Mouse (Mus musculus) hindbrain, embryonic 13.5 days (tissue): ENCODE measurements around the gene Slfn5. TPM values are rescaled to one million over a fixed set of nuclear protein-coding genes. Genes with fewer than 3 reads are reported as not detected.
A peak's percentile ranks its signal among the peaks of the same experiment; 100 is the strongest.
"Not testable (repeated sequence)": the region's sequence is repeated elsewhere in the genome, so short reads cannot be mapped to it uniquely, and the experiment has no call there.

Experiments used
- ATAC-seq: fragments of 200-750 bp; cut with Nextera tagmentation; 2 replicates; pipeline ENCODE4 v1.8.0; 2017; ENCODE audit warnings: moderate TSS enrichment; ENCODE audit not compliant: low FRiP score
- H3K27ac ChIP-seq: fragments of 300-500 bp; sonication (generic); 2 replicates; pipeline ENCODE4 v1.5.1; 2015; ENCODE audit warnings: inconsistent platforms, mild to moderate bottlenecking, moderate library complexity
- H3K27me3 ChIP-seq: fragments of 300-500 bp; sonication (generic); 2 replicates; pipeline ENCODE4 v1.6.1; 2015; ENCODE audit warnings: mild to moderate bottlenecking, inconsistent platforms
- H3K36me3 ChIP-seq: fragments of 300-500 bp; sonication (generic); 2 replicates; pipeline ENCODE4 v1.6.1; 2015; ENCODE audit warnings: mild to moderate bottlenecking, inconsistent platforms
- H3K4me1 ChIP-seq: fragments of 300-500 bp; sonication (generic); replicated peaks from 2 replicates; pipeline ENCODE4 v1.6.1; 2015; ENCODE audit warnings: inconsistent platforms
- H3K4me2 ChIP-seq: fragments of 300-500 bp; sonication (generic); 2 replicates; pipeline ENCODE4 v1.6.1; 2015; ENCODE audit warnings: inconsistent platforms, mild to moderate bottlenecking, moderate library complexity
- H3K4me3 ChIP-seq: fragments of 300-500 bp; sonication (generic); 2 replicates; pipeline ENCODE4 v1.5.1; 2015; ENCODE audit warnings: mild to moderate bottlenecking, inconsistent platforms
- H3K9ac ChIP-seq: fragments of 300-500 bp; sonication (generic); 2 replicates; pipeline ENCODE4 v1.6.1; 2015; ENCODE audit warnings: mild to moderate bottlenecking, inconsistent platforms
- H3K9me3 ChIP-seq: fragments of 300-500 bp; sonication (generic); 2 replicates; pipeline ENCODE4 v1.6.1; 2016; ENCODE audit warnings: inconsistent platforms
- WGBS: fragments of 180-500 bp; shearing (Covaris S2); methylation state at CpG from one replicate; pipeline ENCODE4 v1.1.7; 2015; 5-methylcytosine and 5-hydroxymethylcytosine counted together
- polyA plus RNA-seq: library from polyadenylated mRNA; unstranded; fragments of >200 nt; fragmentation: Nextera tagmentation; extraction: Ambion mirVana; gene quantifications from 2 replicates; pipeline ENCODE4 v1.2.1, GENCODE M21; 2015

Gene Slfn5
- polyA plus RNA-seq, 1 experiment from 2014 or later = 1.00 TPM

DNA sequence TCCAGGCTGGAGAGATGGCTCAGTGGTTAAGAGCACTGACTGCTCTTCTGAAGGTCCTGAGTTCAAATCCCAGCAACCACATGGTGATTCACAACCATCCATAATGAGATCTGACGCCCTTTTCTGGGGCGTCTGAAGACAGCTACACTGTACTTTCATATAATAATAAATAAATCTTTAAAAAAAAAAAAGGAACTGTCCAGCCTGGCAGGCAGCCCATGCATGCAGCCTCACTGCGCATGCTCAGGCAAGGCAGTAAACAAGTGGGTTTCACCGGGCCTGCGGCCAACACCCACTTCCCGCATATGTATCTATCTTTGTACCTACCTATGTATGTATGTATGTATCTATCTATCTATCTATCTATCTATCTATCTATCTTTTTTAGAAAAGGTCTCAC, 27.2 kb upstream of the Slfn5 start:
- ATAC-seq, H3K4me2 ChIP-seq, H3K27ac ChIP-seq, H3K4me1 ChIP-seq, H3K36me3 ChIP-seq, H3K9ac ChIP-seq, H3K9me3 ChIP-seq, H3K4me3 ChIP-seq: not testable (repeated sequence)
- H3K27me3 ChIP-seq = peaks cover 70% of the 10 kb centered on the region
- 90% methylated on average over 6 of the region's 6 CpGs for WGBS

DNA sequence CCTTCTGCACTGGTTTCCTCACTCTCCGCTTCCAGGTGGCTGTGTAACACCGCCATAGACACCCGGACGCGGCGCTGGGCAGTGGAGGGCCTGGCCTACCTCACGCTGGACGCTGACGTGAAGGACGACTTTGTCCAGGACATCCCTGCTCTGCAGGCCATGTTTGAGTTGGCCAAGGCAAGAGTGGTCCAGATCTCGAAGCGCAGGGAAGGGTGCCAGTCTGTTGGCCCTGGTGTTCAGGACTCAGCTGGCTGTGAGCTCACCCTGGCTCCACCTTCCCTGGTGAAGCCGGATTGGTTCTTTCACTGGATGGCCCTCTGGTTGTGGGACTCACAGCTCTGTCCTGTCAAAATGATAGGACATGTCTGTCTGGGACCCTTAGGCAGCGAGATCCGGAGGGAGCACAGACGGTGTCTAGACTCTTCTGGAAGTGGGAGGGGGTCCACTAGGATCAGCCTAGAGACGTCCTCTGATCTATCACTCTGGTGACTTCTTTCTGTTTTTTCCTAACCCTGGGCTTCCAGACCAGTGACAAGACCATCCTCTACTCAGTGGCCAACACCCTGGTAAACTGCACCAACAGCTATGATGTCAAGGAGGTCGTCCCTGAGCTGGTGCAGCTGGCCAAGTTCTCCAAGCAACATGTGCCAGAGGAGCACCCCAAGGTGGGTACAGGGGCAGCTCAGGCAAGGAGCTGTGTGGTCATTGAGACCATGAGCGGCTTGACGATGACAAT, 22.1 kb upstream of the Slfn5 start:
- H3K9ac ChIP-seq = no peak overlapping the region
- H3K9me3 ChIP-seq = no peaks in the 10 kb centered on the region
- peaks cover 22% of the 10 kb centered on the region for H3K4me1 ChIP-seq
- no peak overlapping the region for H3K27ac ChIP-seq
- H3K36me3 ChIP-seq = no peaks in the 10 kb centered on the region
- peaks cover 69% of the 10 kb centered on the region for H3K27me3 ChIP-seq
- 27% methylated on average over 20 of the region's 20 CpGs for WGBS
- no peak overlapping the region for H3K4me2 ChIP-seq
- H3K4me3 ChIP-seq = no peak overlapping the region
- no peak for ATAC-seq

DNA sequence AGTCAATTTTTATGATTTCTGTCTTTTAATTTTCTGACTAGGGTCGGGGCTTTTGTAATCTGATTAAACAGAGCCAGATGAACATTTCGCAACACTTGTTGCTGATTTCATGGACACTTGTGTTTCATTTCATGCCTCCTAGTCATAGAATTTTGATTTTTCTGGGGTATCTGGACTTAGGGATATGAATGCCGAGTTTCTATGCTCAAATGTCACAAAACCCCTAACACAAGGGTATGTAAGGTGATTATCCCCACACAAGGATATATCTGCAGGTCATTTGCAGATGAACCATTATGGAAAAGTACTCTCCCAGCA, 21.6 kb upstream of the Slfn5 start:
- H3K4me3 ChIP-seq = no peak overlapping the region
- H3K9ac ChIP-seq = no peak overlapping the region
- H3K9me3 ChIP-seq = no peaks in the 10 kb centered on the region
- no peak for ATAC-seq
- no peak overlapping the region for H3K4me2 ChIP-seq
- H3K36me3 ChIP-seq = no peaks in the 10 kb centered on the region
- H3K4me1 ChIP-seq = peaks cover 22% of the 10 kb centered on the region
- 54% methylated on average over 3 of the region's 3 CpGs for WGBS
- H3K27me3 ChIP-seq = peaks cover 75% of the 10 kb centered on the region
- H3K27ac ChIP-seq = no peak overlapping the region

DNA sequence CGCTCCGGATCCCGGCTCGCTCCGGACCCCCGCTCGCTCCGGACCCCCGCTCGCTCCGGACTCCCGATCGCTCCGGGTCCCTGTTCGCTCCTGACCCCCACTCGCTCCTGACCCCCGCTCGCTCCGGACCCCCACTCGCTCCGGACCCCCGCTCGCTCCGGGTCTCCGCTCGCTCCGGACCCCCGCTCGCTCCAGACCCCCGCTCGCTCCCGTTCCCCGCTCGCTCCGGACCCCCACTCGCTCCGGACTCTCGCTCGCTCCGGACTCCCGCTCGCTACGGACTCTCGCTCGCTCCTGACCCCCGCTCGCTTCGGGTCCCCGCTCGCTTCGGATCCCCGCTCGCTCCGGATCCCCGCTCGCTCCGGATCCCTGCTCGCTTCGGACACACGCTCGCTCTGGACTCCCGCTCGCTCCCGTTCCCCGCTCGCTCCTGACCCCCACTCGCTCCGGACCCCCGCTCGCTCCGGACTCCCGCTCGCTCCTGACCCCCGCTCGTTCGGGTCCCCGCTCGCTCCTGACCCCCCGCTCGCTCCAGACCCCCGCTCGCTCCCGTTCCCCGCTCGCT, 20.7 kb upstream of the Slfn5 start:
- not testable (repeated sequence) for H3K9me3 ChIP-seq, H3K36me3 ChIP-seq, H3K27ac ChIP-seq, ATAC-seq
- Histone ChIP-seq H3K4me2 (peak overlapping the region; percentile 94), H3K4me1 (peaks cover 22% of the 10 kb centered on the region), H3K9ac (peak overlapping the region; percentile 62), H3K27me3 (peaks cover 75% of the 10 kb centered on the region), H3K4me3 (peak overlapping the region; percentile 50)
- WGBS = 1% methylated on average over 80 of the region's 85 CpGs

DNA sequence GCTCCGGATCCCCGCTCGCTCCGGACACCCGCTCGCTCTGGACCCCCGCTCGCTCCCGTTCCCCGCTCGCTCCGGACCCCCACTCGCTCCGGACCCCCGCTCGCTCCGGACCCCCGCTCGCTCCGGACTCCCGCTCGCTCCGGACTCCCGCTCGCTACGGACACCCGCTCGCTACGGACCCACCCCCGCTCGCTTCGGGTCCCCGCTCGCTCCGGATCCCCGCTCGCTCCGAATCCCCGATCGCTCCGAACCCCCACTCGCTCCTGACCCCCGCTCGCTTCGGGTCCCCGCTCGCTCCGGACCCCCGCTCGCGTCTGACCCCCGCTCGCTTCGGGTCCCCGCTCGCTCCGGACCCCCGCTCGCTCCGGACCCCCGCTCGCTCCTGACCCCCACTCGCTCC, 20.0 kb upstream of the Slfn5 start:
- not testable (repeated sequence) for H3K27ac ChIP-seq, ATAC-seq, H3K36me3 ChIP-seq, H3K9me3 ChIP-seq
- Histone ChIP-seq H3K4me3 (peak overlapping the region; percentile 50), H3K4me1 (peaks cover 22% of the 10 kb centered on the region), H3K4me2 (peak overlapping the region; percentile 94), H3K27me3 (peaks cover 75% of the 10 kb centered on the region), H3K9ac (peak overlapping the region; percentile 62)
- WGBS = 2% methylated on average over 59 of the region's 63 CpGs

DNA sequence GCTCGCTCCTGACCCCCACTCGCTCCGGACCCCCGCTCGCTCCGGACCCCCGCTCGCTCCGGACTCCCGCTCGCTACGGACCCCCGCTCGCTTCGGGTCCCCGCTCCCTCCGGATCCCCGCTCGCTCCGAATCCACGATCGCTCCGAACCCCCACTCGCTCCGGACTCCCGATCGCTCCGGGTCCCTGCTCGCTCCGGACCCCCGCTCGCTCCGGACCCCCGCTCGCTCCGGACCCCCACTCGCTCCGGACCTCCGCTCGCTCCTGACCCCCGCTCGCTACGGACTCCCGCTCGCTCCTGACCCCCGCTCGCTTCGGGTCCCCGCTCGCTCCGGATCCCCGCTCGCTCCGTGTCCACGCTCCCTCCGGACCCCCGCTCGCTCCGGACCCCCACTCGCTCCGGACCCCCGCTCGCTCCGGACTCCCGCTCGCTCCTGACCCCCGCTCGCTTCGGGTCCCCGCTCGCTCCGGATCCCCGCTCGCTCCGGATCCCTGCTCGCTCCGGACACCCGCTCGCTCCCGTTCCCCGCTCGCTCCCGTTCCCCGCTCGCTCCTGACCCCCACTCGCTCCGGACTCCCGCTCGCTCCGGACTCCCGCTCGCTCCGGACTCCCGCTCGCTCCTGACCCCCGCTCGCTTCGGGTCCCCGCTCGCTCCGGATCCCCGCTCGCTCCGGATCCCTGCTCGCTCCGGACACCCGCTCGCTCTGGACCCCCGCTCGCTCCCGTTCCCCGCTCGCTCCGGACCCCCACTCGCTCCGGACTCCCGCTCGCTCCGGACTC, 19.3 kb upstream of the Slfn5 start:
- peak overlapping the region; percentile 62 for H3K9ac ChIP-seq
- H3K9me3 ChIP-seq, H3K27ac ChIP-seq, H3K36me3 ChIP-seq, ATAC-seq: not testable (repeated sequence)
- H3K4me3 ChIP-seq = peak overlapping the region; percentile 50
- under 1% methylated on average over 89 of the region's 119 CpGs for WGBS
- peaks cover 75% of the 10 kb centered on the region for H3K27me3 ChIP-seq
- peaks cover 22% of the 10 kb centered on the region for H3K4me1 ChIP-seq
- peak overlapping the region; percentile 94 for H3K4me2 ChIP-seq

DNA sequence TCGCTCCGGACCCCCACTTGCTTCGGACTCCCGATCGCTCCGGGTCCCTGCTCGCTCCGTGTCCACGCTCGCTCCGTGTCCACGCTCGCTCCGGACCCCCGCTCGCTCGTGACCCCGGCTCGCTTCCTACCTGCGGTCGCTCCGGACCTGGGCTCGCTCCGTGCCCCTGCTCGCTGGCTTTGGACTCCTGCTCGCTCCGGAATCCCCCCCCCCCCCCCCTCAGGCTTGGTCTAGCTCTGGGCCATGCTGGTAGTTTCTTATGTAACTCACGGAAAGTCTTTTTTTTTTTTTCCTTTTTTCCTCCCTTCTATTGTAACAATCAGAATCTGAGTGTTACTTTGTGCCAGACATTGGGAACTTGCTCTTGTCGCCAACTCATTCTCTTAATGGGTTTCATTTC, 18.0 kb upstream of the Slfn5 start:
- Histone ChIP-seq H3K4me2 (peak overlapping the region; percentile 94), H3K27ac (no peak overlapping the region), H3K9ac (no peak overlapping the region; the same call in 1 of the 2 replicates), H3K9me3 (no peaks in the 10 kb centered on the region), H3K4me1 (peaks cover 22% of the 10 kb centered on the region), H3K4me3 (peak overlapping the region; percentile 50), H3K27me3 (peaks cover 77% of the 10 kb centered on the region), H3K36me3 (no peaks in the 10 kb centered on the region)
- no peak for ATAC-seq
- WGBS = under 1% methylated on average over 25 of the region's 29 CpGs

DNA sequence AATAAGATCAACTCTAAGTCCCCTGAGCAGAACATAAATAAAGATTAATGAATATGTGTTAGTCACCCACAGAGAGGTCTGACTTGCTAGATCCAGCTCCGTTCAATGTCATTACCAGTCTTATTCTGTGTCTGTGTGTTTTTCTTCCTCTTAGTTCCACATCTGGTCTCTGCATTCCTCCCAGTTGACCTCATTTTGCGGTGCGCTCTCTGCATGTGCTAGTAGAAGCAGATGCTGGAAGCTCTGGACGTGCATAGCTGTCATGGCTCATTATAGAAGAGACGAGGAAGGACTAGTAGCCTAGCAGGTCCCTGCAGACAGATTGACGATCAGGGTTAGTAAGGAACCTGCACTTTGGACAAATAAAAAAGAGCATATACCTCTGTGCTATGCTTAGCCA, 7.8 kb upstream of the Slfn5 start:
- H3K4me3 ChIP-seq = no peak overlapping the region
- no peaks in the 10 kb centered on the region for H3K9me3 ChIP-seq
- peaks cover 25% of the 10 kb centered on the region; the same call in 1 of the 2 replicates for H3K27me3 ChIP-seq
- no peak overlapping the region for H3K9ac ChIP-seq
- H3K36me3 ChIP-seq = no peaks in the 10 kb centered on the region
- no peak for ATAC-seq
- 62% methylated on average over 6 of the region's 6 CpGs for WGBS
- H3K4me2 ChIP-seq = no peak overlapping the region
- no peak overlapping the region for H3K27ac ChIP-seq
- no peaks in the 10 kb centered on the region for H3K4me1 ChIP-seq

DNA sequence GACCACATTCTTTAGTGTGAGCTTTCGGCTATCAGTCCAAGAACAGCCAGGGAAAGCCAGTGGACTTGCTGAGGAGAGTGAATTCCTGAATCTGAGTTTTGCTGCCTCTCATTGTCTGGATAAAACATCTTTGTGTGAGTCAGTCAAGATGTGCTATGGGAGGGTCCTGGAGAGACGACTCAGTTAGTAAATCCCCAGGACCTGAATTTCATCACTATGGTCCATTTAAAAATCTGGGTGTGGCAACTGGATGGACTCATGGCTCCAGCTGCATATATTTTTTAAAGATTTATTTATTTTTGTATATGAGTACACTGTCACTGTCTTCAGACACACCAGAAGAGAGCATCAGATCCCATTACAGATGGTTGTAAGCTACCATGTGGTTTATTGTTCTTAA, 5.5 kb upstream of the Slfn5 start:
- H3K4me3 ChIP-seq = no peak overlapping the region
- no peaks in the 10 kb centered on the region for H3K4me1 ChIP-seq
- peaks cover 24% of the 10 kb centered on the region for H3K27me3 ChIP-seq
- no peak overlapping the region for H3K4me2 ChIP-seq
- WGBS = 70% methylated on average over 2 of the region's 2 CpGs
- H3K9me3 ChIP-seq = no peaks in the 10 kb centered on the region
- H3K9ac ChIP-seq = no peak overlapping the region
- no peaks in the 10 kb centered on the region for H3K36me3 ChIP-seq
- H3K27ac ChIP-seq = no peak overlapping the region
- no peak for ATAC-seq

DNA sequence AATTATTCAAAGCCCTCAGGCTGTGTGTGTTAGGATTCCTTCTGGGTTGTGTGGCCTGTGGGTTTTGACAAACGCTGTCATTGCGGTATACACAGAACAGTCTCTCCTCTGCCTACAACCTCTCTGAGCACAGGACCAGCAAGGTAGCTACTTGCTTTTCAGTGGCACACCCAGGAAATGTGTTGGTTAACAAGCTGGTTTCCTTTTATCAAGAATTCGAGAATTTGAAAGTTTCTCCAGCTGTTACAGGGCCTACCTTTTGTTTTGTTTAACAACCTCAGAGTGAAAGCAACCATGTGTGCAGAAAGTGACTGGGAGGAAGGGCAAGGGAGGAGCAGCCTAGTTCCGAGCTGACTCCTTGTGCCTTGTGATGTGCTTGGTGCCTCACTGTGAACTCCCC, 3.7 kb upstream of the Slfn5 start:
- no peak overlapping the region for H3K27ac ChIP-seq
- H3K4me1 ChIP-seq = peaks cover 9% of the 10 kb centered on the region; the same call in 1 of the 2 replicates
- H3K9me3 ChIP-seq = no peaks in the 10 kb centered on the region
- no peak overlapping the region for H3K4me3 ChIP-seq
- H3K9ac ChIP-seq = no peak overlapping the region
- no peak for ATAC-seq
- H3K36me3 ChIP-seq = no peaks in the 10 kb centered on the region
- H3K27me3 ChIP-seq = peaks cover 39% of the 10 kb centered on the region
- 50% methylated on average over 4 of the region's 4 CpGs for WGBS
- no peak overlapping the region for H3K4me2 ChIP-seq

DNA sequence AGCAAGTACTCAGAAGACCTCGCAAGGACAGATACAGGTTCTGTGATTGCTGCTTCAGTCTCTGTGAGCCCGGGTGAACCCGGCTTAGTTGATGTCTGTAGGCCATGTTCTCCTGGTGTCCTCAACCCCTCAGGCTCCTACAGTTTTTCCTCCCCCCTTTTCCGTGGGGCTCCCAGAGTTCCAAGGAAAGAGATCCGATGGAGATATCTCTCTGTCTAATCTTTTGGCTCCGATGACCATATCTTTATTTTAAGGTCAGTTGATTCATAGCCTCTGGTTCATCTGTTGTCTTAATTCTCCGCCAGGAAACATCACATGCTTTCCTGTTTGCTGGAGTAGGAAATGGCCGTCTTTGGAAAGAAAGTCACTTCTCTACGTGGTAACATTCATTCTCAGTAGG, 2.1 kb upstream of the Slfn5 start:
- no peaks in the 10 kb centered on the region for H3K9me3 ChIP-seq
- no peaks in the 10 kb centered on the region for H3K36me3 ChIP-seq
- H3K4me1 ChIP-seq = peaks cover 9% of the 10 kb centered on the region; the same call in 1 of the 2 replicates
- WGBS = 90% methylated on average over 9 of the region's 9 CpGs
- H3K4me3 ChIP-seq = no peak overlapping the region
- no peak overlapping the region for H3K4me2 ChIP-seq
- no peak for ATAC-seq
- no peak overlapping the region for H3K9ac ChIP-seq
- peaks cover 54% of the 10 kb centered on the region for H3K27me3 ChIP-seq
- H3K27ac ChIP-seq = no peak overlapping the region

DNA sequence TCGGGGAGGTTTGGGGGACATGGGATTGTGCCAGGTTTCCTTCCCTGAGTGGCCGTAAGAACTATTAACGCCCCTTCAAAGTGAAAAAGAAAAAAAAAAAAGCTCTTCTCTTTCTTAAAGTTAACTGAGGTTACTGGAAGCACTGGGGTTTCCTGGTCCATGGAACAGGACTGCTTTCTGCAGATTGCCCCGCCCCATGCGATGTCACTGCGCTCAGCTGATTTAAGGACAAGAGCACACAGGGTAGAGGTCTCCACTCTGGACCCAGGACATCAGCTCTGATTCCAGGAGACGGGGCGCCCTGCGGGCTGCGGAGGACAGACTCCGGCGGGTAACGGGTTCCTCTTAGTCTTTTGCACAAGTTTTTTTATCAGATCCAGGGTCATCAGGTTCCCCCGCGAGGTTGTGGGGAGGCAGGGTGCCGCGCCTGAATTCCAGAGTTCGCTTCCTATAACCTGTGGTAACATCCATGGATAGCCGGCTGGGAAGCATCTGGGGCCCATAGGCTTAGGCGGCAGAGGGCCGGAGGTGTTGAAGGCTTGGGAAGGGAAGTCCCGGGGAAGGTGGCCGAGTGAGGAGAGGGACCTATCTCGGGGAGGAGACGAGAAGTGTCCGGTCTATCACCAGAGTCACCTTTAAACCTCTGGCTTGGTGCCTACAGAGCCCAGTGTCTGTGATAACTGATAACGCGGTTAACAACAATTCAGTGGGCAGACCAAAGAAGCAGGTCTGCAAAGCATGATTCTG, 889 bp downstream of the Slfn5 start:
- Histone ChIP-seq H3K27me3 (peaks cover 69% of the 10 kb centered on the region), H3K4me2 (0 out of 2 replicates have a peak overlapping the region, but pooled peaks have one; percentile 19), H3K4me1 (peaks cover 9% of the 10 kb centered on the region; the same call in 1 of the 2 replicates), H3K9ac (no peak overlapping the region; the same call in 1 of the 2 replicates), H3K36me3 (no peaks in the 10 kb centered on the region), H3K27ac (no peak overlapping the region), H3K9me3 (no peaks in the 10 kb centered on the region), H3K4me3 (peak overlapping the region; percentile 5; the same call in 1 of the 2 replicates)
- ATAC-seq = no peak
- 13% methylated on average over 28 of the region's 28 CpGs for WGBS
